Mouse (Mus musculus): ENCODE data around the gene Mrpl4. TPM values are rescaled to one million over a fixed set of nuclear protein-coding genes. Genes with fewer than 3 reads are reported as not detected.

Mrpl4 gene
- total and polyA plus RNA-seq, 3 experiments = 42.1 to 103 (median 94.8) TPM

DNA sequence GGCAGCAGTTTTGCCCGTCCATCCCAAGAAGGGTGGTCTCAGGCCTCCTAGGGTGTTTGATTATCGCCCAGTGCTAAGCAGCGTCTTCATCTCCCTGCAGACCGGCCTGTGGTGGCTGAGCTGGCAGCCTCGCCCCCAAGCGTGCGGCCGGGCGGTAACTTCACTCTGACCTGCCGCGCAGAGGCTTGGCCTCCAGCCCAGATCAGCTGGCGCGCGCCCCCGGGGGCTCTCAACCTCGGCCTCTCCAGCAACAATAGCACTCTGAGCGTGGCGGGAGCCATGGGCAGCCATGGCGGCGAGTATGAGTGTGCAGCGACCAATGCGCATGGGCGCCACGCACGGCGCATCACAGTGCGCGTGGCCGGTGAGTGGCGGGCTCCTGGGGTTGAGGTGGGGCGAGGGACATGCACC is 34.9 kb downstream of the Mrpl4 start:
- TF ChIP-seq RAD21 (IDR thresholded peaks at IDR 0.05; ENCODE audit: low read depth, low read length) (no peak), NRF1 (IDR thresholded peaks at IDR 0.05; ENCODE audit: low read depth, low read length) (no peak), MAFK (IDR thresholded peaks at IDR 0.05; ENCODE audit: insufficient replicate concordance, low read length) (no peak)
- Histone ChIP-seq H3K27me3 (replicated peaks) (no peaks in the 10 kb centered on the region), H3K27ac (ENCODE audit: insufficient read depth, low read depth) (no peak overlapping the region), H3K4me3 (replicated peaks in 1 of 3; ENCODE audit: low read depth in 2 of 3, low read length in 2 of 3, poor library complexity in 1 of 3) (no peak overlapping the region), H3K36me3 (replicated peaks in 1 of 2; ENCODE audit: control insufficient read depth in 1 of 2, insufficient read depth in 1 of 2, low read length in 1 of 2) (peaks cover 23 to 39% of the 10 kb centered on the region in 2 experiments), H3K4me2 (ENCODE audit: insufficient read depth, low read depth, poor library complexity, severe bottlenecking) (no peak overlapping the region), H3K4me1 (ENCODE audit: control insufficient read depth in 1 of 2, insufficient read depth in 2 of 2) (peaks cover 14 to 29% of the 10 kb centered on the region in 2 experiments), H3K79me2 (replicated peaks; ENCODE audit: control insufficient read depth, extremely low read depth, insufficient read depth, poor library complexity, severe bottlenecking) (no peaks in the 10 kb centered on the region), H3K9ac (ENCODE audit: insufficient read depth, low read depth) (no peak overlapping the region), H3K9me3 (replicated peaks; ENCODE audit: low read length) (no peaks in the 10 kb centered on the region)
- no peak for DNase-seq (ENCODE audit: extremely low read depth)
- dilution Hi-C loops (cut with MboI; ENCODE audit: extremely low pct_ligation_motif_present, extremely low pct_unique_long_range_greater_than_20kb, low sequenced_read_pairs) = no loop called here
- in situ Hi-C loops (cut with MboI; ENCODE audit: low pct_ligation_motif_present, low pct_unique_long_range_greater_than_20kb, low sequenced_read_pairs) = no loop called here

DNA sequence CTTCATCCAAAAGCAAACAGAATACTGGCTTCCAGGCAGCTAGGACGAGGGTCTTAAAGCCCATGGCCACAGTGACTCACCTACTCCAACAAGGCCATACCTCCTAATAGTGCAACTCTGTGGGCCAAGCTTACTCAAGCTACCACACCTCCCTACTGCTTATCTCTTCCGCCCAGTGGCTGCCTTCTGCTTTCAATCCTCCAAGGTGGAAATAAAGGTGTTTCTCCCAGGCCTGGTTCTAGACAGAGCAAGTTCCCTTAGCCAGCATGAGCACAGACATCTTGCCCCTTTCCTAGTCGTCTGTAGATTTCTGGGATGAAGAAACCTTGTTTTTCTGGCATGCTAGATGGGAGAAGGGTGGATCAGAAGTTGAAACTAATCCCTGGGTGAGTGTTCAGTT is 37.2 kb downstream of the Mrpl4 start:
- no peak for TF ChIP-seq MXI1 (IDR thresholded peaks at IDR 0.05; ENCODE audit: low read depth, low read length)
- TF ChIP-seq HCFC1 (IDR thresholded peaks at IDR 0.05; ENCODE audit: low read depth, low read length) = no peak
- no peak for TF ChIP-seq PAX5 (IDR thresholded peaks at IDR 0.05; ENCODE audit: low read length)
- TF ChIP-seq MEF2A (IDR thresholded peaks at IDR 0.05; ENCODE audit: borderline replicate concordance, low read depth, low read length) = no peak
- TF ChIP-seq RAD21 (IDR thresholded peaks at IDR 0.05; ENCODE audit: low read depth, low read length) = no peak
- no peak for TF ChIP-seq MAX (IDR thresholded peaks at IDR 0.05; ENCODE audit: low read length)
- TF ChIP-seq JUN (IDR thresholded peaks at IDR 0.05; ENCODE audit: insufficient read depth, low read depth, low read length) = no peak
- TF ChIP-seq ELF1 (IDR thresholded peaks at IDR 0.05; ENCODE audit: low read depth, low read length) = no peak
- TF ChIP-seq GABPA (IDR thresholded peaks at IDR 0.05; ENCODE audit: insufficient replicate concordance, low read depth, low read length) = no peak
- no peak for TF ChIP-seq ETS1 (conservative IDR thresholded peaks at IDR 0.05; ENCODE audit: low read depth, low read length)
- no peak for TF ChIP-seq USF2 (conservative IDR thresholded peaks at IDR 0.05; ENCODE audit: low read depth, low read length)
- TF ChIP-seq POLR2AphosphoS2 (IDR thresholded peaks at IDR 0.05; ENCODE audit: low read depth, low read length) = no peak
- TF ChIP-seq MYC (IDR thresholded peaks at IDR 0.05; ENCODE audit: low read depth, low read length) = no peak
- no peak for TF ChIP-seq TCF12 (IDR thresholded peaks at IDR 0.05; ENCODE audit: low read depth, low read length)
- no peak for TF ChIP-seq JUND (conservative IDR thresholded peaks at IDR 0.05; ENCODE audit: low read depth, low read length)
- no peak for TF ChIP-seq RCOR1 (conservative IDR thresholded peaks at IDR 0.05; ENCODE audit: low read depth, low read length)
- no peak for TF ChIP-seq TBP (conservative IDR thresholded peaks at IDR 0.05; ENCODE audit: low read depth, low read length)
- Histone ChIP-seq H3K4me2 (ENCODE audit: insufficient read depth, low read depth, poor library complexity, severe bottlenecking) (no peak overlapping the region), H3K9me3 (replicated peaks; ENCODE audit: low read length) (no peaks in the 10 kb centered on the region), H3K4me1 (ENCODE audit: control insufficient read depth in 1 of 2, insufficient read depth in 2 of 2) (peaks cover 9 to 15% of the 10 kb centered on the region in 2 experiments), H3K4me3 (replicated peaks in 1 of 3; ENCODE audit: low read depth in 2 of 3, low read length in 2 of 3, poor library complexity in 1 of 3) (no peak overlapping the region), H3K79me2 (replicated peaks; ENCODE audit: control insufficient read depth, extremely low read depth, insufficient read depth, poor library complexity, severe bottlenecking) (no peaks in the 10 kb centered on the region), H3K27me3 (replicated peaks) (no peaks in the 10 kb centered on the region), H3K9ac (ENCODE audit: insufficient read depth, low read depth) (no peak overlapping the region), H3K27ac (ENCODE audit: insufficient read depth, low read depth) (no peak overlapping the region), H3K36me3 (replicated peaks in 1 of 2; ENCODE audit: control insufficient read depth in 1 of 2, insufficient read depth in 1 of 2, low read length in 1 of 2) (peaks cover 23 to 37% of the 10 kb centered on the region in 2 experiments)
- no peak for DNase-seq (ENCODE audit: extremely low read depth)
- in situ Hi-C loops (cut with MboI; ENCODE audit: low pct_ligation_motif_present, low pct_unique_long_range_greater_than_20kb, low sequenced_read_pairs) (no loop called here), dilution Hi-C loops (cut with MboI; ENCODE audit: extremely low pct_ligation_motif_present, extremely low pct_unique_long_range_greater_than_20kb, low sequenced_read_pairs) (no loop called here)
